ENCODE assay signal across 8 mouse cellular contexts in the genomic region with DNA sequence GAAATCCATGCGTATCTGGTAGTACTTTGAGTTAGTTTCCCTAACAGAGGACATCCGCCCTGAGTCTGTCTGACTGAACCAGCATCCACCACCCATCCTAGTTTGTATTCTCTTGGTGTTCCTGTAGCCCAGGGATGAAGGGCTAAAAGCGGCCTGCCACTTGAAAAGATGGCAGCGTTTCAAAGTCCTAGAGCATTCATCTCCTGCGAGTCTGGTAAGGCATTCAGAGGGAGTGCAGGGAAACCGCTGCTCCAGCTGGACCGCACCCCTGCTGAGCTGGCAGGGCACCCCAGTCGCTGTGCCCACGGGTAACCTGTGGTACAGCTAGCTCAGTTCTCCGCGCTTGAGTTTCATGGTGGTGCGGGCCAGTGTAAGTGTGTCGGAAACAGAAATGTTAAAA. TPM values are rescaled to one million over a fixed set of nuclear protein-coding genes. Genes with fewer than 3 reads are reported as not detected.
A peak's percentile ranks its signal among the peaks of the same experiment; 100 is the strongest.
DNase-seq lines count a peak whose midpoint lies in the region.

No protein-coding gene starts in this region.

- DNase-seq in gastrocnemius, postnatal 25 days = peak; percentile 36
- DNase-seq in gastrocnemius, adult 8-10 months (ENCODE audit: low spot score in 2 of 2) = no peak
- peak; percentile 72 to 74 for DNase-seq in cerebellum, postnatal 14 days
- DNase-seq in heart, postnatal 14 days = peak; percentile 58 to 75
- peak; percentile 57 to 82 for DNase-seq in left cerebral cortex, postnatal 14 days (ENCODE audit: low spot score in 2 of 2)
- no peak for DNase-seq in lung, postnatal 4 days
- no peak for DNase-seq in adrenal gland, adult 8-10 months
- DNase-seq in kidney, postnatal 4 days = no peak

- intact Hi-C loops in heart, postnatal 14 days (cut with DNase I) = no loop called here
- intact Hi-C loops in left cerebral cortex, postnatal 14 days (cut with DNase I) = no loop called here

RNA-seq across cellular contexts. Expression of a gene that starts 22.0 kb away (rescaled TPM):
- 10 to 100 TPM; 10.1 to 10.9 TPM for total RNA-seq in gastrocnemius, postnatal 25 days (2021)
- total RNA-seq in gastrocnemius, adult 8-10 months (2022) = 1 to 10 TPM; 4.1 to 10.0 (median 7.6) TPM
- 10 to 100 TPM; 49.5 to 51.9 TPM for total RNA-seq in heart, postnatal 14 days (2021)
- 10 to 100 TPM; 73.0 to 74.2 TPM for total RNA-seq in left cerebral cortex, postnatal 14 days (2021)
- 10 to 100 TPM; 45.9 to 89.0 (median 70.6) TPM for total RNA-seq in adrenal gland, adult 8-10 months (2022)

RNA-seq across cellular contexts. Expression of a gene that starts 32.3 kb away (rescaled TPM):
- 10 to 100 TPM; 24.1 to 24.8 TPM for total RNA-seq in gastrocnemius, postnatal 25 days (2021)
- 10 to 100 TPM; 23.1 to 26.2 (median 24.2) TPM for total RNA-seq in gastrocnemius, adult 8-10 months (2022)
- total RNA-seq in heart, postnatal 14 days (2021) = 10 to 100 TPM; 39.2 to 41.7 TPM
- total RNA-seq in left cerebral cortex, postnatal 14 days (2021) = 10 to 100 TPM; 51.1 to 52.3 TPM
- total RNA-seq in adrenal gland, adult 8-10 months (2022) = 10 to 100 TPM; 61.9 to 93.4 (median 75.7) TPM

Comparison
In these comparisons a context has a peak if more than half of its experiments do, and no peak if none do; other contexts are left out.
1. DNase-seq: peak in gastrocnemius, postnatal 25 days (single experiment), cerebellum, postnatal 14 days (2 of 2), heart, postnatal 14 days (2 of 2) and left cerebral cortex, postnatal 14 days (2 of 2); none in gastrocnemius, adult 8-10 months (0 of 2), lung, postnatal 4 days (0 of 2), adrenal gland, adult 8-10 months (single experiment) and kidney, postnatal 4 days (0 of 2).